Mouse (Mus musculus) regulatory T cell (primary cell): ENCODE measurements around the gene Slc2a13.

Source experiments
- in situ Hi-C: fragments of 300-600 bp; cut with MboI, MseI; formaldehyde crosslinking; loops from one replicate; pipeline ENCODE4 v1.15.1; 2025; ENCODE audit warnings: high pct_unique_total_duplicates

Slc2a13 gene

GRCm38 (mm10) chr15:91502661-91503060 lies 70.4 kb downstream of the Slc2a13 start:
- in situ Hi-C loops, result no loop called here

GRCm38 (mm10) chr15:91502235-91502634 lies 70.8 kb downstream of the Slc2a13 start:
- in situ Hi-C loops, result no loop called here

GRCm38 (mm10) chr15:91495014-91495413 lies 78.0 kb downstream of the Slc2a13 start:
- in situ Hi-C loops, result no loop called here

GRCm38 (mm10) chr15:91479924-91480615 lies 93.0 kb downstream of the Slc2a13 start:
- in situ Hi-C loops, result no loop called here

- in situ Hi-C loops, result no loop called here
Measured at GRCm38 (mm10) chr15:91477766-91478165, 95.3 kb downstream of the Slc2a13 start.

- in situ Hi-C loops, result no loop called here
Measured at GRCm38 (mm10) chr15:91473690-91474409, 99.2 kb downstream of the Slc2a13 start.

GRCm38 (mm10) chr15:91465331-91465730 lies 107.7 kb downstream of the Slc2a13 start:
- in situ Hi-C loops, result no loop called here

- in situ Hi-C loops, result no loop called here
Measured at GRCm38 (mm10) chr15:91463857-91464435, 109.1 kb downstream of the Slc2a13 start.

- in situ Hi-C loops, result no loop called here
Measured at GRCm38 (mm10) chr15:91463026-91463661, 109.9 kb downstream of the Slc2a13 start.

- in situ Hi-C loops, result no loop called here
Measured at GRCm38 (mm10) chr15:91461940-91462339, 111.1 kb downstream of the Slc2a13 start.

GRCm38 (mm10) chr15:91457202-91457601 lies 115.9 kb downstream of the Slc2a13 start:
- in situ Hi-C loops, result no loop called here

- in situ Hi-C loops, result no loop called here
Measured at GRCm38 (mm10) chr15:91445399-91445798, 127.7 kb downstream of the Slc2a13 start.

GRCm38 (mm10) chr15:91443449-91443848 lies 129.6 kb downstream of the Slc2a13 start:
- in situ Hi-C loops, result no loop called here

GRCm38 (mm10) chr15:91439883-91440282 lies 133.2 kb downstream of the Slc2a13 start:
- in situ Hi-C loops, result no loop called here

GRCm38 (mm10) chr15:91425426-91425825 lies 147.6 kb downstream of the Slc2a13 start:
- in situ Hi-C loops, result no loop called here

- in situ Hi-C loops, result no loop called here
Measured at GRCm38 (mm10) chr15:91406979-91407378, 166.1 kb downstream of the Slc2a13 start.

- in situ Hi-C loops, result no loop called here
Measured at GRCm38 (mm10) chr15:91395165-91395564, 177.9 kb downstream of the Slc2a13 start.

- in situ Hi-C loops, result no loop called here
Measured at GRCm38 (mm10) chr15:91383694-91384093, 189.4 kb downstream of the Slc2a13 start.

- in situ Hi-C loops, result no loop called here
Measured at GRCm38 (mm10) chr15:91382606-91383005, 190.5 kb downstream of the Slc2a13 start.

GRCm38 (mm10) chr15:91381864-91382263 lies 191.2 kb downstream of the Slc2a13 start:
- in situ Hi-C loops, result no loop called here

- in situ Hi-C loops, result no loop called here
Measured at GRCm38 (mm10) chr15:91378751-91379325, 194.2 kb downstream of the Slc2a13 start.

- in situ Hi-C loops, result no loop called here
Measured at GRCm38 (mm10) chr15:91377568-91377967, 195.5 kb downstream of the Slc2a13 start.
